Mouse (Mus musculus) urinary bladder, adult 18-20 months (tissue): Measurements from ENCODE around the gene Pxt1.

Source experiments
- DNase-seq, 2 experiments: peaks; one replicate each; pipeline ENCODE4 v3.0.0; 2022; ENCODE audit warnings: low spot score in 2 of 2, mixed read lengths in 2 of 2

Pxt1 gene

GRCm38 (mm10) chr17:28947011-28947939 is 3.6 kb upstream of the Pxt1 start:
- no peak for DNase-seq

DNA sequence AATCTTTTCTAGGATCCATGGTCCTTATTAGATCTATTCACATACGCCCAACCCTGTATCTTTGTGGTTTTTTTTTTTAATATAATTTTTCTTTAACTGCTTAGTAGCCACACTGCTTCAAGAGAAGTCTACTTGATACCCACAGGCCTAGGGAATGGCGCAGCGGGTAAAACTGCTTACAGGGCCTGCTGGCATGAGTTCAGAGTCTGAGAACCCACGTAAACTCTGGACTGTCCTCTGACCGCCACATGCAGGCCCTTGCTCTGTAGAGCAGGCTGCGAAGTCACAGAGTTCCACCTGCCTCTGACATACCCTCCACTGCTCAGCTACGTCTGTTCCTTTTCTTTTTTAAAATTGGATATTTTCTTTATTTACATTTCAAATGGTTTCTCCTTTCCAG is 841 bp upstream of the Pxt1 start:
- DNase-seq = no peak

- no peak for DNase-seq
Observed at GRCm38 (mm10) chr17:28942101-28942500, 1.5 kb downstream of the Pxt1 start.

- DNase-seq = no peak
Observed at GRCm38 (mm10) chr17:28940776-28941555, 2.7 kb downstream of the Pxt1 start.

- no peak for DNase-seq
Observed at GRCm38 (mm10) chr17:28936622-28937345, 6.9 kb downstream of the Pxt1 start.

DNA sequence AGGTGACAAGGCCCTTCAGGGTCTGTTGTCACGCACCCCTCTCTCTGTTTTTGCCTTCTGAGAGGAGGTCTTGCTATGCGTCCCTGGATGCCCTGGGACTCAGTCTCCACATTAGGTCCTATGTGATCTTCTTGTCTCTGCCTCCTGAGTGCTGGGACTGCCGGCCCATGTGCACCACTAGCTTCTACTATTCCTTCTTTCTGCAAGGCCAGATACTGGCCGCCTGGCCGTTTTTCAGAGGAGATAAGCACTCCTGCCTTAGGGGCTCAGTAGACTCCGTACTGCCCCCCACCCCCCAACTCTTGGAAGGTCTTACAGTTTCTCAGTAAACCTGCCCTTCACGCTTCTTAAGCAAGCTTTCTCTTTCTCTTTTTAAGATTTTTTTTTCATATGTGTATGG is 7.5 kb downstream of the Pxt1 start:
- DNase-seq = no peak

DNA sequence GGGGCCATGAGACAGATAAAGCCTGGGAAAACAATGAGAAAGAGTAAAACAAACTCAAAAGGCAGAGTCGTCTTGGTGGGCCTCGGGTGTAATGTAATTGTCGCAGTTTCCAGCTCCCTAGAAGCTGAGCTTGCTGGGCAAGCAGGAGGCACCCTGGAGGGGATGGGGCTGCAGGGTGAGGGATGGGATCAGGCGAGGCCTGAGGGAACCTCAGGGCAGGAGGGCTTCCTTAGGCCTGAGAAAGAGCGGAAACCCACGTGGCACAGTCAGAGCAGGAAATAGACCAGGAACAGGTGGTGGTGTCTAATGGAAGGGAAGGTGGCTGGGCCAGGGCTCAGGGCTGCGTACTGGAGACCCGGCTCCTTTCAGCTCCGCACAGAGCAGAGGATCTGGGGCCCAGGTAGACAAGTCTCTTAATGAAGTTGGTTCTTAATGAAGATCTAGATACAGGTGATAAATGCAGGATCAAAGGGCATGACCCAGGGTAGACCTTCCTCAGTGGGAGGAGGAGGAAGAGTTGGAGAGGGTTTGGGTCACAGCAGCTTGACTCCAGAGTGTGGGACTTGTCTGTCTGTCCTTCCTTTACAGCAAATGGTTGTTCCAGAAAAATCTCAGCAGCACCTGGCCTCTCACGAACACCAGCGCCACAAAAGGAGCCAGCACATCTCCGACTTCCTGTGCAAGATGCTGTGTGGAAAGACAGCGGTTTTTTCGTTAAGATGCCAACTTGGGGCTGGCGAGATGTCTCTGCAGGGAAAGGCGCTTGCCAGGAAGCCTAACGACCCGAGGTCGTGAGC is 9.3 kb downstream of the Pxt1 start:
- DNase-seq = no peak

GRCm38 (mm10) chr17:28932274-28932673 is 11.4 kb downstream of the Pxt1 start:
- no peak for DNase-seq

- DNase-seq = no peak
Observed at GRCm38 (mm10) chr17:28931436-28932211, 12.0 kb downstream of the Pxt1 start.

DNA sequence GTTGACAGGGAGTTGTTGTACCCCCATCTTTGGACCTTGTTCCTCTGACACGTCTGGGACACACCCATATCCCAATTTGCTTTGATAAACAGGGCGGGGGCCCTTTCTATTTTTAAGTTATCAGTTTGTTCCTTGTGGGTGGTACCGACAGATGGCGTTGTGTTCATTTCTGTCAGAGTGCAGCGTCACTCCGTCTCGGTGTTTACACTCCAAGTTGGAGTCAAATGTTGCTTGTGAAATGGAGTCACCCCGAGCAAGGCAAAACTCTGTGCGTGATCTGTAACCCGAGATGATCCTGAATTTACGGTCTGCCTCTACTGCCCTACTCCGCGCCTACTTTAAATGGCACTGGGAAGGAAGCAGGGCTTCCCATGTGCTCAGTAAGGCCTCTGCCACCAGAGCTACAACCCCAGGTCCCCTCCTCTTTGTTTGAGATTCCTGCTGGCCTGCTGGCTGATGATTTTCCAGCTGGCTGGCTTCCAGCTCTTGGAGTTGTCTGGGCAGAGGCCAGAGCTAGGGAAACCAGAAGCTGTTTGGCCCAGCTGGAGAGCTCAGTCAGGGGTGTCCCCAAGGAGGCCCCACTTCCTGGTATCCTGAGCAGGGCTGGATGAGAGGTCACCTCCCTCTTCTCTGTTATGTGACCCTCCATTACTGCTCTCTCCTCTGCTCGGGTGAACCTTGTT is 13.1 kb downstream of the Pxt1 start:
- DNase-seq = peak; percentile 67 to 69

DNA sequence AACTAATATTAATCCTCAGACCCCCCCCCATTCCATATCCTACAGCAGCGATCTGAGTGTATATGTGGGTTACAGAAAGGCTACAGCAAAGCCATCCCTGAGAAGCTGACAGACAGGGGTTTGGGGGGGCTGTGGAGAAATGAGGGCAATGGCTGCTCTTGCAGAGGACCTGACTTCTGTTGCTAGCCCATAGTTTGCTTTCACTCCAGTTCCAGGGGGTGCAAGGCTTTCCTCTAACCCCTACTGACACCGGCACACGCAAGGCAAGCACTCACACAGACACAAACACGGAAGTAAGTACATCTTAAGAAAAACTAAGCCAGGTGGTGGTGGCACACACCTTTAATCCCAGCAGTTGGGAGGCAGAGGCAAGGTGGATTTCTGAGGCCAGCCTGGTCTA is 14.3 kb downstream of the Pxt1 start:
- DNase-seq = no peak

- no peak for DNase-seq
Observed at GRCm38 (mm10) chr17:28928004-28928403, 15.6 kb downstream of the Pxt1 start.

GRCm38 (mm10) chr17:28926866-28927635 is 16.6 kb downstream of the Pxt1 start:
- DNase-seq = peak in 1 of 2 experiments; percentile 18

DNA sequence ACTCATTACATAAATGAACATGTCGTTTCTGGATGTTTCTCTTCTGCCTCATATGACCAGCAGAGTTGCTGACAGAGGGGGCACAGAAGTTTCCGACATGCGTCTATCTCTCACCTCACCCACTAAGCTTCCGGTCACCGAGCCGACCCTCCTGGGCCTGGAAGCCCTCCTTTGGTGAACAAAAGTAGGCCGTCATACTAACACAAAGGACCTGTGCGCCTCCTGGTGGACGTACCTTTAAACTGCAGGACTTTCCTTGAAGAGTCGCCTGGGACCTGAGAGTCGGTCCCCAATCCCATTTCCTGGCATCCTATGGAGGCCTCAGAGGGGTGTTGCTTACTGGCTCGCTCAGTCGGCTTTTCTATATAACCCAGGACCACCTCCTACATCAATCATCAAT is 17.3 kb downstream of the Pxt1 start:
- peak in 1 of 2 experiments; percentile 71 for DNase-seq

- peak in 1 of 2 experiments; percentile 53 for DNase-seq
Observed at GRCm38 (mm10) chr17:28924957-28925595, 18.6 kb downstream of the Pxt1 start.

DNA sequence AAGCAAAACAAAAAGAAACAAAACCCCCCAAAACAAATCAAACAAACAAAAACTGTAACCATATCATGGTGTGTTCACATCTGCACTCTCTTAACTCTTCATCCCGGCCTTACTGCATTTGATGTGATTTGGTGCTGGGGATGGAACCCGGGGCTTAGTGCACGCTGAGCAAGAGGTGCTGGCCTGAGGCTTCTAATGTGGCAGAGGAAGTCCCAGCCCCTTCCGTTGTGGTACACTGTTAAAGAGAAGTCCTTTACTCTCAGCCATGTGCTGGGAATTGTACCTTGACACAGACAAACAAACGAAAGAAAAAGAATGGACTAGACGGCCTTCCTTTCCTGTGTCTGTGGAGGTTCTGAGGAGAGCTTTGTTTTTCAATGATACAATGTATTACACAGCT is 21.5 kb downstream of the Pxt1 start:
- DNase-seq = no peak

DNA sequence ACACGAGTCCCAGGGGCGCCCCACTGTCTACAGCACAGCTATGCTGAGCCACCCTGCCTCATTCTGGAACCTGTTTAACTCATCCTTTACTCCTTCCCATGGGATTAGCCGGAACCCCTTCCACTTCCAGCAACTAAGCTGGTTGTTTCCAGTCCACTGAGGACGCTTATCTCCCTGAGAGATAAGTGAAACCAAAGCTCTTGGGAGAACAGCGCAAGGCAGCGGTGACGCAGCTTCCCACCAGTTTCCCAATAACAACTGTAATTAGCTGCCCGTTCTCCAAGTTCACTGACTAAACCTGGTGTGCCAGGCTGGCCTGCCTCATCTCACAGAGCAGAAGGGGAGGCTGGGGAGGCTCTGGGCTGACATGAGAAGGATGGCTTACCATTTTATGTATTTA is 22.6 kb downstream of the Pxt1 start:
- no peak for DNase-seq

DNA sequence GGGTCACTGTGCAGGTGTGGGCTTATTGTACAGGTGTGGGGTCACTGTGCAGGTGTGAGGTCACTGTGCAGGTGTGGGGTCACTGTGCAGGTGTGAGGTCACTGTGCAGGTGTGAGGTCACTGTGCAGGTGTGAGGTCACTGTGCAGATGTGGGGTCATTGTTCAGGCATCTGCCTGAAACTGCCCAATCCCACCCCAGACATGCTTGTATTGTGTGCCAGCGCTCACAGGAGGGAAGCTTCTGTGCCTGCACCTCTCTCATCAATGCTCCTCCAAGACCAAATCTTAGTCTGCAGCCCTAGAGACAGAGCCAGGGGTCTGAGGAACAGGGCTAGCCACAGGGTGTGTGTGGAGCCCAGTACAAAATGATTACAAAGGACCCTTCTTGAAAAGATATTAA is 27.1 kb downstream of the Pxt1 start:
- DNase-seq = no peak
